Mouse (Mus musculus) megakaryocyte, embryonic 14.5 days (primary cell): ENCODE data around the gene Rbms1.

Source experiments
- FLI1 ChIP-seq: IDR thresholded peaks from 2 replicates; pipeline ENCODE4 v1.6.1; 2012; ENCODE audit warnings: low read length, inconsistent platforms, mixed read lengths
- GATA1 ChIP-seq: IDR thresholded peaks from 3 replicates; pipeline ENCODE4 v1.6.1; 2012; ENCODE audit warnings: mixed read lengths, low read length, inconsistent platforms, borderline replicate concordance

DNA sequence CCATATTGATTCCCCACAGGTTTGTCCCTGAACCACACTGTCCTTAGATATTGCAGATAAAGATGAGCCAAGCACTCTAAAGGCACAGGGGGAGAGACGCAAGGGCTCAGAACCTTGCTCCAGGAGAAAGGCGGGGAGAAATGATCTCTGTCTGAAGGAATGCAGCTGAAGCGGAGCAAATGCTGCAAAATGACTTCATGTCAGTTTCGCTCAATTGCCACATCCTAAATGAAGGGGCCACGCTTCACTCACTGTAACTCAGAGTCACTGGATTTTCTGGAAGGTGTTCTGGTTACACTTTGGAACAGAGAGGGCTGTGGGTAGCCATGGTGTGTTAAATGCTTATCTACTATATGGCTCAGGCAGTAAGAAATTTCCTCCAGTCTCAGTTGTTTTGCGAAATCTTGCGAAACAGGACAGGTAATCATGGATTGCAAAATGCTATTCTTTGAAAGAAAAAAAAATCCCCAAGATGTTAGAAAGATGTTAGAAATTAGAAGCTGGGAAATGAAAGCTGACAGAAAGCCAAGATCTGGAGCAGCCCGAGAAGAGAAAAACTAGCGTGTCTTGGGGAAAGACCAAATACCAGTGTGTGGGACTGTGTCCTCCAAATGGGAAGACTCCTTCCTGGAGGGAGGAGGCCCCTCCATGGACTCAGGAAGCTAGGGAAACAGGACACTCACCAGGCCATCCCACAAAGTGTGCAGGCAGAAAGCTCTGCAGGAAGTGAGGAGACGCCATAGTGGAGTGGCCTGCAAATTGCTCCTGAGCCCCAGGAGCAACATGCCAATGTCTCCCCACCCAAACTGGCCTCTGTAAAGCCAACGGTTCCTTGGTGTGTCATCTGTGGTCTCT is 155.4 kb downstream of the Rbms1 start:
- TF ChIP-seq GATA1, result no peak
- TF ChIP-seq FLI1, result no peak
